Mouse (Mus musculus): ENCODE results near the gene Prkn.

- TF ChIP-seq CTCF (IDR thresholded peaks at IDR 0.05) (no peak), EP300 (IDR thresholded peaks at IDR 0.05) (no peak)
Observed at GRCm38 (mm10) chr17:11319666-11320360, 479.6 kb downstream of the Prkn start.

All from lung, postnatal 0 days (tissue).